Mouse (Mus musculus): ENCODE data around the gene Olfr543. TPM values are rescaled to one million over a fixed set of nuclear protein-coding genes. Genes with fewer than 3 reads are reported as not detected.

Gene Olfr543
- polyA plus RNA-seq, 1 experiment from 2014 or later = 0.41 TPM

GRCm38 (mm10) chr7:102476601-102477000, 4.9 kb downstream of the Olfr543 start:
- Histone ChIP-seq H3K4me1 (ENCODE audit: control insufficient read depth in 2 of 2, insufficient read depth in 2 of 2, low read length in 2 of 2) (peaks cover 5 to 9% of the 10 kb centered on the region in 2 experiments), H3K9me3 (ENCODE audit: control insufficient read depth, low read length) (no peaks in the 10 kb centered on the region), H3K4me2 (ENCODE audit: low read length) (no peak overlapping the region), H3K36me3 (ENCODE audit: control insufficient read depth, insufficient read depth, low read length) (no peaks in the 10 kb centered on the region), H3K4me3 (ENCODE audit: control insufficient read depth in 1 of 2, insufficient read depth in 1 of 2, low read depth in 1 of 2, low read length in 2 of 2) (no peak overlapping the region), H3K27ac (replicated peaks in 1 of 2; ENCODE audit: control insufficient read depth in 1 of 2, insufficient read depth in 1 of 2, low read depth in 2 of 2, low read length in 2 of 2) (no peak overlapping the region), H3K27me3 (ENCODE audit: control insufficient read depth, insufficient read depth, low read length) (no peaks in the 10 kb centered on the region), H3K9ac (ENCODE audit: low read length) (no peak overlapping the region)
- no peak for ATAC-seq (ENCODE audit: insufficient number of reproducible peaks, insufficient read depth, low FRiP score, low read depth)
- 89% methylated on average over 5 of the region's 5 CpGs for WGBS

- Histone ChIP-seq H3K9ac (ENCODE audit: low read length) (no peak overlapping the region), H3K4me2 (ENCODE audit: low read length) (no peak overlapping the region), H3K9me3 (ENCODE audit: control insufficient read depth, low read length) (no peaks in the 10 kb centered on the region), H3K36me3 (ENCODE audit: control insufficient read depth, insufficient read depth, low read length) (peaks cover 23% of the 10 kb centered on the region), H3K27ac (replicated peaks in 1 of 2; ENCODE audit: control insufficient read depth in 1 of 2, insufficient read depth in 1 of 2, low read depth in 2 of 2, low read length in 2 of 2) (no peak overlapping the region), H3K4me3 (ENCODE audit: control insufficient read depth in 1 of 2, insufficient read depth in 1 of 2, low read depth in 1 of 2, low read length in 2 of 2) (no peak overlapping the region), H3K27me3 (ENCODE audit: control insufficient read depth, insufficient read depth, low read length) (no peaks in the 10 kb centered on the region), H3K4me1 (ENCODE audit: control insufficient read depth in 2 of 2, insufficient read depth in 2 of 2, low read length in 2 of 2) (no peaks in the 10 kb centered on the region; a peak in 1 of 4 replicates)
- ATAC-seq (ENCODE audit: insufficient number of reproducible peaks, insufficient read depth, low FRiP score, low read depth) = 0 out of 2 replicates have a peak, but pooled peaks have one; percentile 31
- WGBS = 24% methylated on average over 5 of the region's 5 CpGs
Observed at GRCm38 (mm10) chr7:102472675-102473074, 8.8 kb downstream of the Olfr543 start.

GRCm38 (mm10) chr7:102467566-102467965, 13.9 kb downstream of the Olfr543 start:
- no peak for ATAC-seq (ENCODE audit: insufficient number of reproducible peaks, insufficient read depth, low FRiP score, low read depth)
- H3K4me3 ChIP-seq (ENCODE audit: control insufficient read depth in 1 of 2, insufficient read depth in 1 of 2, low read depth in 1 of 2, low read length in 2 of 2) = no peak overlapping the region
- H3K4me1 ChIP-seq (ENCODE audit: control insufficient read depth in 2 of 2, insufficient read depth in 2 of 2, low read length in 2 of 2) = no peaks in the 10 kb centered on the region; a peak in 1 of 4 replicates
- no peak overlapping the region for H3K27ac ChIP-seq (replicated peaks in 1 of 2; ENCODE audit: control insufficient read depth in 1 of 2, insufficient read depth in 1 of 2, low read depth in 2 of 2, low read length in 2 of 2)
- H3K36me3 ChIP-seq (ENCODE audit: control insufficient read depth, insufficient read depth, low read length) = peaks cover 74% of the 10 kb centered on the region
- H3K27me3 ChIP-seq (ENCODE audit: control insufficient read depth, insufficient read depth, low read length) = no peaks in the 10 kb centered on the region
- H3K9ac ChIP-seq (ENCODE audit: low read length) = no peak overlapping the region
- H3K9me3 ChIP-seq (ENCODE audit: control insufficient read depth, low read length) = no peaks in the 10 kb centered on the region
- 87% methylated on average over 8 of the region's 8 CpGs for WGBS
- H3K4me2 ChIP-seq (ENCODE audit: low read length) = no peak overlapping the region

GRCm38 (mm10) chr7:102458618-102459380, 22.7 kb downstream of the Olfr543 start:
- no peak for ATAC-seq (ENCODE audit: insufficient number of reproducible peaks, insufficient read depth, low FRiP score, low read depth)
- no peak overlapping the region for H3K4me2 ChIP-seq (ENCODE audit: low read length)
- H3K4me1 ChIP-seq (ENCODE audit: control insufficient read depth in 2 of 2, insufficient read depth in 2 of 2, low read length in 2 of 2) = no peaks in the 10 kb centered on the region
- WGBS = 84% methylated on average over 5 of the region's 5 CpGs
- H3K9me3 ChIP-seq (ENCODE audit: control insufficient read depth, low read length) = no peaks in the 10 kb centered on the region
- H3K9ac ChIP-seq (ENCODE audit: low read length) = no peak overlapping the region
- H3K4me3 ChIP-seq (ENCODE audit: control insufficient read depth in 1 of 2, insufficient read depth in 1 of 2, low read depth in 1 of 2, low read length in 2 of 2) = no peak overlapping the region
- no peaks in the 10 kb centered on the region for H3K27me3 ChIP-seq (ENCODE audit: control insufficient read depth, insufficient read depth, low read length)
- H3K36me3 ChIP-seq (ENCODE audit: control insufficient read depth, insufficient read depth, low read length) = peaks cover 100% of the 10 kb centered on the region
- H3K27ac ChIP-seq (replicated peaks in 1 of 2; ENCODE audit: control insufficient read depth in 1 of 2, insufficient read depth in 1 of 2, low read depth in 2 of 2, low read length in 2 of 2) = no peak overlapping the region

DNA sequence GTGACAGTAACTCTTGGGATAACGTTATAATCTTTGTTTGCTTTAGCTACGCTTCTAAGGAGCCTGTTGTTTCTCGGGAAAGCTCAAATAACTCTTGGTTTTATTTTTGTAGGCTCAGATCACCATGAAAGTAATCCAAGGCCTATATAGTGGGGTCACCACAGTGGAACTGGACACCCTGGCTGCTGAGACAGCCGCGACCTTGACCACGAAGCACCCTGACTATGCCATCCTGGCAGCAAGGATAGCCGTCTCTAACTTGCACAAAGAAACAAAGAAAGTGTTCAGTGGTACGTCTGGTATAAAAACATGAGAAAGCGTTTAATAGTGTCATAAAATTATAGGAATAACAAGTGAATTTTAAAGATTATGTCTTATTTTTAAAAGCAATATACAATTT, 35.0 kb downstream of the Olfr543 start:
- no peak for ATAC-seq (ENCODE audit: insufficient number of reproducible peaks, insufficient read depth, low FRiP score, low read depth)
- Histone ChIP-seq H3K4me3 (ENCODE audit: control insufficient read depth in 1 of 2, insufficient read depth in 1 of 2, low read depth in 1 of 2, low read length in 2 of 2) (no peak overlapping the region), H3K9me3 (ENCODE audit: control insufficient read depth, low read length) (no peaks in the 10 kb centered on the region), H3K27ac (replicated peaks in 1 of 2; ENCODE audit: control insufficient read depth in 1 of 2, insufficient read depth in 1 of 2, low read depth in 2 of 2, low read length in 2 of 2) (no peak overlapping the region), H3K36me3 (ENCODE audit: control insufficient read depth, insufficient read depth, low read length) (peaks cover 71% of the 10 kb centered on the region), H3K4me2 (ENCODE audit: low read length) (no peak overlapping the region), H3K9ac (ENCODE audit: low read length) (no peak overlapping the region), H3K27me3 (ENCODE audit: control insufficient read depth, insufficient read depth, low read length) (no peaks in the 10 kb centered on the region), H3K4me1 (ENCODE audit: control insufficient read depth in 2 of 2, insufficient read depth in 2 of 2, low read length in 2 of 2) (peaks cover 0 to 17% of the 10 kb centered on the region in 2 experiments; a peak in 2 of 4 replicates)
- WGBS = 91% methylated on average over 9 of the region's 9 CpGs

DNA sequence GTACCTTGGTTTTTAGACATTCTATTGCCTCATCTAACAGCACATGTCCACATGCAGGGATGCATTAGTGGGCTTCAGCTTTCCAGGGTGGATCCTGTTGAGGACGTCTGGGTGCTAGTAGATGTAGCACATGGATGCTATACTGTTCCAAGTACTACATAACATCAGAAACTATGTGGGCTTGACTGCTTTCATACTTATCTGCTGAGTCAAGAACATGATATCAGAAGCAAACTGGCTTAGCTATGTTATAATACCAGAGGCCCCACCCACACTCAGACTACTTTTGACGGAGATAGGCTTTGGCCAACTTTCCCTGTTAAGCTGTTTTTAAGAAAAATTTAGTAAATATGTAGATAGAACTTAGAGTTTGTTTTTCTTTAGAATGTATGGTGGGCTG, 37.2 kb downstream of the Olfr543 start:
- Histone ChIP-seq H3K4me2 (ENCODE audit: low read length) (0 out of 2 replicates have a peak overlapping the region, but pooled peaks have one; percentile 1), H3K27me3 (ENCODE audit: control insufficient read depth, insufficient read depth, low read length) (no peaks in the 10 kb centered on the region), H3K4me1 (ENCODE audit: control insufficient read depth in 2 of 2, insufficient read depth in 2 of 2, low read length in 2 of 2) (peaks cover 0 to 17% of the 10 kb centered on the region in 2 experiments; a peak in 2 of 4 replicates), H3K27ac (replicated peaks in 1 of 2; ENCODE audit: control insufficient read depth in 1 of 2, insufficient read depth in 1 of 2, low read depth in 2 of 2, low read length in 2 of 2) (no peak overlapping the region), H3K4me3 (ENCODE audit: control insufficient read depth in 1 of 2, insufficient read depth in 1 of 2, low read depth in 1 of 2, low read length in 2 of 2) (no peak overlapping the region), H3K36me3 (ENCODE audit: control insufficient read depth, insufficient read depth, low read length) (peaks cover 50% of the 10 kb centered on the region), H3K9me3 (ENCODE audit: control insufficient read depth, low read length) (no peaks in the 10 kb centered on the region), H3K9ac (ENCODE audit: low read length) (no peak overlapping the region)
- WGBS = 45% methylated on average over 2 of the region's 2 CpGs
- no peak for ATAC-seq (ENCODE audit: insufficient number of reproducible peaks, insufficient read depth, low FRiP score, low read depth)

DNA sequence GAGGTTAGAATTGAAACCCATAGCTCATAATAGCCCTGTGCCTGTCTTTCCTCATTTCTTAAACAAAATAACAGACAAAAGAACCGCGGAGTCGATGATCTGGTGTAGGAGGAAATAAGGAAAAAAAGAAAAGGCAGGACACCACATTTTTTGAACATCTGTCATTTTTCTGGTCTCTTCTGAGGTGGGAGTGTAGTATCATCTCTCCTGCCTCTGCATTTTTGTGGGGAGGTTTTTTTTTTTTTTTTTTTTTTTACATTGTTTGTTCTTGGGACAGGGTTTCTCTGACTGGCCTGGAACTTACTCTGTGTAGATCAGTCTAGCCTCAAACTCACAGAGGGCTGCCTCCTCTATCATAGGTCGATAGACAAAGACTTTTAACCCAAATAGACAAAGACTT, 39.0 kb downstream of the Olfr543 start:
- peak overlapping the region; percentile 65 for H3K4me2 ChIP-seq (ENCODE audit: low read length)
- peaks cover 0 to 17% of the 10 kb centered on the region in 2 experiments; a peak in 2 of 4 replicates for H3K4me1 ChIP-seq (ENCODE audit: control insufficient read depth in 2 of 2, insufficient read depth in 2 of 2, low read length in 2 of 2)
- no peak for ATAC-seq (ENCODE audit: insufficient number of reproducible peaks, insufficient read depth, low FRiP score, low read depth)
- H3K9ac ChIP-seq (ENCODE audit: low read length) = peak overlapping the region; percentile 85
- H3K9me3 ChIP-seq (ENCODE audit: control insufficient read depth, low read length) = no peaks in the 10 kb centered on the region
- peak overlapping the region; percentile 85 to 95 for H3K27ac ChIP-seq (replicated peaks in 1 of 2; ENCODE audit: control insufficient read depth in 1 of 2, insufficient read depth in 1 of 2, low read depth in 2 of 2, low read length in 2 of 2)
- peaks cover 31% of the 10 kb centered on the region for H3K36me3 ChIP-seq (ENCODE audit: control insufficient read depth, insufficient read depth, low read length)
- H3K27me3 ChIP-seq (ENCODE audit: control insufficient read depth, insufficient read depth, low read length) = no peaks in the 10 kb centered on the region
- 4% methylated on average over 4 of the region's 4 CpGs for WGBS
- H3K4me3 ChIP-seq (ENCODE audit: control insufficient read depth in 1 of 2, insufficient read depth in 1 of 2, low read depth in 1 of 2, low read length in 2 of 2) = peak overlapping the region; percentile 71 to 98
